Mouse (Mus musculus) frontal cortex, adult (tissue): ENCODE measurements around the gene Nrxn1.
A peak's percentile ranks its signal among the peaks of the same experiment; 100 is the strongest.

Experiments used
- ATAC-seq: cut with Nextera tagmentation; 2 replicates; pipeline ENCODE4 v1.9.2; 2017; ENCODE audit warnings: mild to moderate bottlenecking, moderate library complexity, mixed read lengths; ENCODE audit not compliant: low TSS enrichment

Nrxn1 gene

DNA sequence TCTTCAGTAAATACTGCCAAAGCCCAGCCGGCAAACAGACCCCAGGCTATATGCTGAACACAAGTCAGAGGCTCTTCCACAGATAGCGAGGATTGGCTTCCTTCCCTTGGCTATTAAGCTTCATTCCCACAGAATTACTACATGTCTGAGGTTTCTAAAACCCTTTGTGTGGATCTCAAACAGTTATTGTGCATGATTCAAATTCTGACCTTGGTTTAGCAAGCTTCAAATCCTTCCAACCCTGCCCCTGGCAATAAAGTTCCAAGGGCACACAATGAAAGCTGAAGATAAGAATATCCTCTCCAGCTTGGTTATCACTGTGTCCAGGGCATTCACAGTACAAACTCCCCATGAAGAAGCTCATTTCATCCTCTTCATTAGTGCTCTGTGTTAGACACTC lies 416.2 kb downstream of the Nrxn1 start:
- no peak for ATAC-seq

DNA sequence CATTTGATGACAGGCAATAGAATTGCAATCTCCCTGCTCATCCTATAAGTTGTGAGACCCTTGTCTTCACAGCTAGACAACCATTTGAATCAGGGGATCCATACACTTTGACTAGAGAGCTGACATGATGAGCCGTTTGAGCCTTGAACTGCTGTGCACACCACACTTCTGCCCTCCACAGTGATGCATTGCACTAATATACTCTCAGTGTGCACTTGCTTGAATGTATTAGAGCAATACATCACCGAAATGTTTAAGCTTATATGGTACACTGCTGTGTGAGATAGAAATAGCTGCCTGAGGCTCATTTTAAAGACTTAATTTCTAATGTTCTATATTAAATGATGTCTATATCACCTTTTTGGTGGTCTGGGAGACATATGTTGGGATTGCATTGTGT lies 430.6 kb downstream of the Nrxn1 start:
- ATAC-seq = no peak

DNA sequence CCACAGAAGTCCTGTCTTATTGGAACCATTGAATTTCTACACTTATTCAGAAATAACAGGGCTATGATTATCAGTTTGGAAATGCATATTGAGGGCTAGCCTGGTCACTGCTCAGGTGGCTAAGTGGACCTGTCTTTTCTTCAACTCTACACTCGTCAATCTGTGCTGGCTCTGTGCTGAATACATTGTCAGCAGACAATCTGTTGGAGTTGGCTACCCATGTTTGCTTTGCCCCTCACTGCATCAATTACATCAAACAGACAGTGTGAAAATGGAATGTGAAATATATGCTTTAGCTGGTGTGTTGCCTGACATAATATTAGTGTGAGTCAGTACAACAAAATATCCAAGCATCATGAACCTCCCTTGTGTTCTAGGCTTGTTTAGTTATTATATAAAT lies 438.4 kb downstream of the Nrxn1 start:
- no peak for ATAC-seq

DNA sequence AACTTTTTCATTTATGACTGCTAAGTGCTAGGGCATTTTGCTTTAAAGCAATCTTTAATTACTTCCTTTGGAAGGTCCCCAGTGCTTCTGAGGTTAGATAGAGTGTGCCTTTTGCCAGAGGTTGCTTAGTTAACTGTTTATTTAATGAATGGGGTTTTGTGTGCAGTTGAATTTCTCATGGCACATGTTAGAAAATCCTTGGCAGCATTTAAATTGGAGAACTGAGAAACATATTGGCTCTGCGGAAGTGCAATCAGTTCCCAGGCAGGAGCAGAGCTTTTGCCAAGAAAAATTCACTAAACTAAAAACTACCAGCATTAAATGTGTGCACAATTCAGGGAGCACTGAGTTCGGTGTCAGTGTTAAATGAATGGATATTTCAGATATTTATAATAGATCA lies 439.5 kb downstream of the Nrxn1 start:
- ATAC-seq = peak; percentile 82

DNA sequence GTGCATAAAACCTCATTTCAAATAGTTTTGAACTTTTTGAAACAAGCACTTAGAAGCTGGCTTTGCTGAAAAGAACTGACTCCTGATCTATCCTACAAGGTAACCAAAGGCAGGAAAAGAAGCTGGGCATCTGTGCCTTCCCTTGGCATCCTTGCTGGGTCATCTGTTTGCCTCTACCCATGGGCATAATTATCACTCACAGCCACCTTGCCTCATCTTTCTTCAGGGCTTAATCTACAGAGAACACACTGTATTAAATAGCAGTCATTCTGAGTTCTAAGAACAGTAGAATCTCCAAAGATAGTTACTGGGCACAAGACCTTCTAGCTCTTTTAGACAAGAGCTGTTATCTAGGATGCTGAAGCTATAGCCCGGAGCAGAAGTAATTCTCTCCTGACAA lies 442.6 kb downstream of the Nrxn1 start:
- no peak for ATAC-seq

DNA sequence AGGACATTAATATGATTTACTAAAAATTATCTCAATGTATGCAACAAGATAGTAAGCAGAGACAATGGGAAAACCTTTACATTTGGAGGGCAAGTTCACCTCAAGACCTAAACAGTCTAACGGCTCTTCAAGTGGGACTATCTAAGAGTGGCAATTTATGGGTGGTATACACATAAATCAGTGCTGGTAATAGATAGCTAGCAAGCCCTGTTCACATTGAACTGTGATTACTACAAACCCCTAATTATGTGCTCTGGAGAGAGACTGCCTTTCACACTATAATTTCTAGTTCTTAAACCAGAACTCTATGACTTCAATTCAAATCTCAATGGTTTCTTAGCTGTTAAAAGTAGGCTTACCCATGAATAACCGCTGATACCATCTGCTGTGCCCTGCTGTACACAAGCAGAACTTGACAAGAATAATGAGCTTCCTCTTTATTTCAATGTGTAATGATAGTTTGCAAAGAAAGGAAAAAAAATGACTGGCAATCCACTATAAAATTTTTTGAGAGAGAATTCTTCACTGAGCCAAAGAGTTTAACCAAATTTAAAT lies 453.8 kb downstream of the Nrxn1 start:
- ATAC-seq = no peak

DNA sequence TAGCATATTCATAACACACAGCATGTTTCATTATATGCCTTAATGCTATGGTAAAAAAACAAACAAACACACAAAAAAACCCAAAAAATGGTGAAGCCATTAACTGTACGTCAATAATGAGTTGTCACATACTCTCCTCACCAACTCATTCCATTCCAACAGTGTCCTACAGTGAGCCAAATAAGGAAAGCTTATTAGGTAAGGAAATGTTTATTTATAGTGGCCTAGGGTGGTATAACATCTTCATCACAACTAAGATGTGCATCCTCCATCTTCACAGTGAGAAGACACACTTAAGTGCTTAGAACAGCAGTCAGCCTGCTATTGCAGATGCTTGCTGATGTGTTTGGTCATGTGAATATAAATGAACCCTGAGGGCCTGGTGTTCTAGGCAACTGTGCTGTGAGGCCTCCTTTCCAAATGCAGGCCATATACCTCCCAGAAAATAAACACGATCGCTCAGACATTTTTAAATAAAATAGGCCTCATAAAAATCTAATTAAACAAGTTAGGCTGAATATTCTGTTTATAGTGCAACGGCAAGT lies 454.6 kb downstream of the Nrxn1 start:
- no peak for ATAC-seq

DNA sequence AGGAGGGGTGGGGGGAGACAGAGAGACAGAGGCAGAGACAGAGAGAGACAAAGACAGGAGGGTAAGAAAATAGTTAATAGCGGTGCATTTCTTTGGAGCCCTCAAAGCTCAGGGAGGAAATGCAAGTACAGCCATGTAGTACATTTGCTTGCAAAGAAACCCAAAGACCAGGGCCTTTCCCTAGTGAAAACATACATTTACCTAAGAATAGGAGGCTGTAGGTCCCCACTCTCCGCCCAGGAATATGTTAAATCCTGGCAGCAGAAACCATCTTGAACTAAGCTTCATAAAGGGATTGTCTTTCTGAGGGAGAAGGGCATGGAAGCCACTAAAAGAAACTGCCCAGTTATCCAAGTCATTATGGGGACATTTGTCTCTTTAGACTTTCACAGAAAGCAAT lies 461.5 kb downstream of the Nrxn1 start:
- ATAC-seq = no peak

DNA sequence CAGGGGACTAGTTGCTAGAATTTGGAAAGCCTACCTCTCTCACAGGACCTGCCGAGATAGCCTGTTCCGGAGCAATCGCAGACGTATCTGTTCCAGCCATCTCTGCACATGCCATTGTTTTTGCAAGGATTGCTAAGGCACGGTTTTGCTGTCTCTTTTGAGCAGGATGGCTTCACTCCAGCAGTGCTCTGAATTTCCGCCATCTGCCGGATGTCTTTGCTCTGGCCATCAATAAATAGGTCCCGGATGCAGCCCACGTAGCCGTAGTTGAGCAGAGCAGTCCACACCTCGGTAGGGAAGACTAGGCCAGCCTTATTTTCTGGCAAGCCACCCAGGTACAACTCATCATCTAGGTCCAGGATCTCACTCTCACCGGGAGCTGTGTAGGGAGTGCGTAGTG lies 463.0 kb downstream of the Nrxn1 start:
- peak; percentile 24; the same call in 1 of the 2 replicates for ATAC-seq

DNA sequence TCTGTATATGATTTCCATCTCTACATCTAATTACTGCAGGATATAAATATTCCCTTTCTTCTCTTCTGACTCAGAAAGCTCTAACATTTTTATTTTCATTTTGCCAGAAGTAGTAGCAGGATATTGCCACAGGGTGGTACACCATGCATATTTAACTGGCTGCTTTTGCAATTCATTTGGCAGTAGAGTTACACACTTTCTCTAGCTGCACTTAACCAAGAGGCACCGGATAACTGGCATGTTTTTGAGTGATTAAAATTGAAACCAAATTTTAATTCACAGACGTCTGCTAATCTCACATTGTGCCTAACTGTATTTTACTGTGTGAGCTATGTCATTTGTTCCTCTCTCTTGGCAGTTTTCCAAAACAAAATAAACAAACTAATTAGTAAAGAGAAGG lies 464.4 kb downstream of the Nrxn1 start:
- ATAC-seq = peak; percentile 88

DNA sequence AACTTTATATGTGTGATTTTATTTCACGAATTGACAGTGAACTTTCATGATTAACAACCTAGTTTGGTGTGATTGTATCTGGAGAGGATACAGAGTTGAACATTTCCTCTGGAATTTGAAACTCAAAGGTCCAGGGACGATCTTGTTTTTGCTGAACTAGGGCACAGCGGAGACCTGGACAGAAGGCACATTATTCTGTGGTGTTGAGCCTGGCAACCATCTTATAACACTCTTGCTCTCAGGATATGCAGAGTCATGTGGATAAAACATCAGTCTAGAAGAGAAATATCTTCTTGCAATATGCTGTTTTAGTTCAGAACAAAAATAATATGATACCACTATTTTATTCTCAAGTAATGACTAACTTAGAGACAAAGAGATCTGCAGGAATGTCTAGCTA lies 464.9 kb downstream of the Nrxn1 start:
- ATAC-seq = peak; percentile 44; the same call in 1 of the 2 replicates

DNA sequence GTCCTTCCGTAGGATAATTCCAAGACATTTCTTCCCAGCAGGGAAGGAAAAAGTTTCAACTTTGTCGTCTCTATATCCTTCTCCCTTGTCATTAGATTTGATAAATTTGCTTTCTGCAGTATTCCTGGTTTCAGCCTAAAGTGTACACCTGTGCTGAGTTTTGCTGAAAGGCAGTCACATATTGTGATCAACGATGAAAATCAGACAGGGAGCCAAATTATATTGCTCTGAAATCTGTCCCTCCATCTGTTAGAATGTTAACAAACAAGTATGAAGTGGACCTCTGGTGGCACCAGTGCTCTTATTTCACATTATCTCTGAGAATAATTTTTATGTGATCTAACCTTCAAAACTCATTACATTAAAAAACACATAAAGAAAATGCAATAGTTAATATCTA lies 465.5 kb downstream of the Nrxn1 start:
- ATAC-seq = no peak

DNA sequence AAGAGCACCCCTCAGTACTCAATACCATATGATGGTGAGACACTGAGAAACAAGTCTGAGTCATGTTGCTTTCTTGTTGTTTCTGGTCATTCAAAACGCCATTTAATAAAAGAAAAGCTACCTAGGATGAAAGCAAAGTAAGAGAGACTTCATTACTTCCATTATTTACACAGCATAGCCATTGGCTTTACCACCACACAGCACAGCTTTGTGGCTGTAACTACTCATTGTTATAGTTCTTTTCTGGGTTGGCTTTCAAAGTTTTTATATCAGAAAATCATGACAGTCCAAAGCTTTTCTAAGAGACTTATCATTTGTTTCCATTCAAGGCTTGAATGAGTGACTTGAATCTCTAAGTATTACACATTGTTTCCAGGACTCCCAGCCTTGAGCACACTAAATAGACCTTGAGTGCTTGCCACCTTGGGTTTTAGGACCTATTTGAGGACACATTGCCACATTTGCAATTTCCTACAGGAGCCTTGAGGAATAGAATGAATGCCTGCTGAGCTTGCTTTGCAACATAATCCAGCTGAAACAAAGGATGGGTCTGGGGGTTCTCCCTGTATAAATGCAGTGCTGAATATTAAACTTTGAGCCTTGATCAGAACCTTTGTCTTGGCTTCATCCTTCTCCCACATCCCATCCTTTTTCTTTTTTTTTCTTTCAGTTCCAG lies 468.1 kb downstream of the Nrxn1 start:
- ATAC-seq = no peak

DNA sequence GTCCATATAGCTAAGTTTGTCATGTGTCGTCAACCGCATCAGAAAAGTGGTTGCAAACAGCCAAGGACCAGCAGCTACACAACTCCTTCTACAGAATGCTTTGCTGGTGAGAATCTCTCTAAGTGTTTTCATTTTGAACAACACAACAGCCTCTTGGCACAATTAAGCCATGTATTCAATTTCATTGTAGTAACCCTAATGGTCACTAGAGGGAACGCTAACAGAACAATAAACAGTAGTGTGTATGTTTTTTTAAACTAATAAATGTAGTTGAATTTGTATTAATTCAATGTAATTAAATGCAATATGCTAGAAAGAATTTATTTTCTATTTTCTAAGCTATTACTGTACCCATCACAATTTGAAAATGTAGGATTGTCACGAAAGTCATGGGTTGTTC lies 471.0 kb downstream of the Nrxn1 start:
- ATAC-seq = no peak

DNA sequence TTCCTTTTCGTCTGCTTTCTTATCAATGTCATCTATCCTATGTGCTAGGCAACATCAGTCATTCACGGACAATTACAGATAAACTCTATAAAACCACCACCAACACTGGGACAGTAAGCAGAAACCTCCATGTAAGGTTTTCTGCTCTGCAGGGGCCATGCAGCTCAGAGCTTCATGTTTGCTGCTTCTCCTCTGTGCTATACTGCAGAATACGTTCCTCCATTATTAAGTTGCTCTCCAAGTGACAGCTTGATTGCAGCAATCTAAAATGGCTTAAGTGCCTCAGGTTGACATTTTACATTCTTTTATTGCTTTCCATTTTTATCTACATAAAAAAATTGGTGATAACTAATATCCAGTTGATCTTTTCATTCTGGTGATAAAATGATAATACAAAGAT lies 477.9 kb downstream of the Nrxn1 start:
- ATAC-seq = no peak

DNA sequence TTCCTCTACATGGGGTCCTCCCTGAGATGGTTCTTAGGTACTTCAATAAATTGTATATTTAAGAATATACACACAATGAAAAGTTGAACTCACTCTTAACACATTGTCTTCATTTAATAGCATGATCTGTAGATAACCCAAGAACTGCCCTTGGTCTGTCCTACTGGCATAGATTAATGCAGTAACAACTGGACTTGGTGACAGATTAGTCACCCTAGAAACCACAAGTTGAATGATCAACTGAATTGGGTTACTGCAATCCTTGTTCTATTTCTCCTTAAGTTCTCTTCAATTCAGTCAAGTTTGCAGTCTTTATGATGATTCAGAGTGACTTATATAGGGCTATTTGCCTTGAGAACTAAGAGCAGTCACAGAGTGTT lies 485.5 kb downstream of the Nrxn1 start:
- 0 out of 2 replicates have a peak, but pooled peaks have one; percentile 5 for ATAC-seq

DNA sequence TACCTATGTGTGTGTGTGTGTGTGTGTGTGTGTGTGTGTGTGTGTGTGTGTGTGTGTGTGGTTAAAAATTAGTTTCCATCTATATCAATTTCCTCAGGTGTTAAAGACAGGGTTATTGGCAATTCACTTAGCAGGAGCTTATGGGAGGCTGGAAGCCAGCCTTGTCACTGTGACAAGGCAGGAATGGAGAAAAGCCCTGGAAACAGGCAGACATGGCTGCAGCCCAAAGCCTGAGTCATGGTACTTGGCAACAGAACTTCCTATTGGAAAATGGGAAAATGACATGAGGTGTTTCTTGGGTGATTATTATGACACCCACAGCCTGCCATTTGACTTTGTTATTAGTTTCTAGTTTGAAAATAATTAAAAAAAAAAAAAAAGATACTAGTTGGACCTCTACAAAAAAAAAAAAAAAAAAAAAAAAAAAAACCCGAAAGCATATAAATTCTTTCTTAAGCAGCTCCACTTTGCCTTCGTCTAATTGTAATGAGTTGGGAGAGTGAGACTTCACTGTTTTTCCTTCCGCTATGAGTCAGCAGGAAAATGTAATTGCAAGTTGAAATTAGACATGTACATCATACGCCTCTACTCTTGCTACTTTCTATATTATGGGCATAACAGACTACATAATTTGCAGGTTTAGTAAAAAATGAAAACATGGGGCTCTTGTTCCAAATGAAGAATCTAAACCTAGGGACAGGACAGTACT lies 486.0 kb downstream of the Nrxn1 start:
- ATAC-seq = peak; percentile 92

DNA sequence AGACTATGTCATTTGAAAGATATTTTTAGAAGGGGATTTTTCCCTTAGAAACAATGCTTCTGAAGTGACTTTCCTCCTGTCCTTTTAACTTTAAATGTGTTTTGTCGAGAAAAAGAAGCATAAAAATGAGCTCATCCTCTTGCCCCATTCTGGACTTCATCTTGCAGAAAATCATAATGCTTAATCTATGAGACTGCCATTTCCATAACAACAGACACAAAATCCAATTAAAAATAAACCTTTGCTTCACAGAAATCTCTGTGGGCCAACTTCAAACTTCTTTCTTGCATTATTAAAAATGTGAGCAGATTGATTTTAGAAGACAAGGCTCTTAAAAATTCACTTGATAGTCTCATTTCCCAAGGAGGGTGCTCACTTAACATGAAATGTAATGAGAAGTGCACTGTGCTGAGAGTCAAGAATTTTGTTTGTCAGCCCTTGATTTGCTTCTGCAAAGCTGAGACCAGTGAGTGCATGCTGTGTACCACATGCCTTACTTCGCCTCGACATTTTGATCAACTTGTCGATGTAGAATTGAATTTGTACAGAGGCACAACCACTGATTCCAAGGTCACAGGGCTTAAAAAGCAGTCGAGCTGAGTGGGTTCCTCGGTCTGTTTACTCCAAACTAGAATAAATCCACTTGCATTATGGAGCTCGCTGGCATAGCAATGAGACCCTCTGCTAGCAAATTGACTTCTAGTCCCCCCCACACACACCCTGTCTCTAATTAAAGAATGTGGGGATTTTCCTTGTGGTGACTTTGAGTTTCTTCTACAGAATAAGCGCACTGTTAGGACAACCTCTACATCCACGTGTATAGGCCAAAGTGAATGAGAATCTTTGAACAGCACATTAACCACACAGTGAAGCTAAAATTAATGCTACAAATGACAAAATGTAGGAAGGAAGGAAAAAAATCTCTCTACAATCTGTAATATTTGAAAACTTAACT lies 493.0 kb downstream of the Nrxn1 start:
- no peak for ATAC-seq

DNA sequence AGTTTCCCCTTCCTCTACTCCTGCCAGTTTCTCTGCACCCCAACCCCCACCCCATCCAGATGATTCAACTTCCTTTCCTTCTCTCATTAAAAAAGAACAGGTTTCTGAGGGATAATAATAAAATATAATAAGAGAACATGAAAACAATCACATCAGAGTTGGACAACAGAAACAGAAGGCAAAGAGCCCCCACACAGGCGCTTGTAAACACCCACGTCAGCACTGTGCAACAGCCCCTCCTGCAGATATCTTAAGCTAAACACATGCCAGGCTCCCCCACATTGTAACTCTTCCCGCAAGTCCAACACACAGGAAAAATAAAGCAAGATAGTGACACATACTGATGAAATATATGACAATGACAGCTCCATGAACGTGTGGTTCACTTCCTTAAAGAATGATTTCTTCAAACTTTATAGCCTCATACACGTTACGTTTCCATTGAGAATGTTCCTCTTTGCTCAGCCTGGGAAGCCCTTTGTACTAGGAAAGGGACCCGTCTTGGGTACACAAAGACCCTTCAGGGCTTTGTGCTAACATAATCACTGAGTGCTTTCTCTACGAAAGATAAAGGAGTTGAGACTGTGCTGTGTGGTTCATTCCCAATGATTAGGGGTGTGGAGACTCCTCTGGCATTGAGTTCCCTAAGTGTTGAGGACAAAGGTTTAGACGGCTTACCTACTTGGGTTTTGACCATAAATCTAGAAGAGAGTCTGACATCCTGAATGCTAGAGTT lies 497.9 kb downstream of the Nrxn1 start:
- peak; percentile 80 for ATAC-seq

DNA sequence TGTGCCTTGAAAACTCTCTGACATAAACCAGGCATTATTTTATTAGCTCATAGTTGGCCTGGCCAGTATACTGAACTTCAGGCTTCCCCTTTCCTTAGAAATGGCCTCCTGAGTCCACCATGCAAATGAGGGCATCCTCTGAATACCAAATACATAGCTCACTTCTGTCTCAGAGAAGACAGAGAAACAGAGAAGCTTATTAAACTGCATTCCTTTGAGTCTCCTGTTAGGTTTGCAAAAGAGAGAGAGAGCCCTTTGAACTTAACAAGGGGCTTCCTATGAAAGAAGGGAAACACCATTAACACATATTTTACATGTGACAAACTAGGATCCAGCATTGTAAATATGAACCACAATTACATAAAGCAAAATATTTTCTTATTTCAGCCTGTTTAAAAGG lies 506.0 kb downstream of the Nrxn1 start:
- no peak for ATAC-seq

DNA sequence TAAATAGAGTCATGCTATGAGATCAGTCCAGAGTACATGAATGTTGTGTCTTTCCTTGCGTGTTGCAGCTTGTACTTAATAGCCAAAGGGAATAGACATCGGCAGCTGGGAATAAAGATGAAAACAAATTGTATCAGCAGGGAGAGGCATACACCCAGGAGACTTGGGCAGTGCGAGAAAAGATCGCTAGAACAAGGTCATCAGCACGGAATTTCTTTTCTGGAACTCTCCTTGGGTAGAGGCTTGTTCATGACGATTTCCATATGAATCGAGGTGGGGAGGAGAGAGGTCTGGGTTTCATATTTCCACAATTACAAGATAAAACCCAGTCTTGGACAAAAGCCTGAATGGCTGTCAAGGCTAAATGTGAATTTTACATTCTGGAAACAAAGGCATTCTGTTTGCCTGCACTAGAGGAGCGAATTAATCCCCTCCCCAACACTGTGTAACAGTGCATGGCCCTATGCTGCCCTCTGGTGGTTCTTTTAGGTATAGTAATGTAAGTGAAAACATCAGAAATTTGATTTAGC lies 508.1 kb downstream of the Nrxn1 start:
- peak; percentile 58 for ATAC-seq
